Mouse (Mus musculus): ENCODE data around the gene Gm5169. TPM values are rescaled to one million over a fixed set of nuclear protein-coding genes. Genes with fewer than 3 reads are reported as not detected.
"Not testable (repeated sequence)": the region's sequence is repeated elsewhere in the genome, so short reads cannot be mapped to it uniquely, and the experiment has no call there.

Gene Gm5169
- total RNA-seq (2017), result not detected in 2 replicates

- not testable (repeated sequence) for ATAC-seq (ENCODE audit: extremely low read depth, insufficient number of reproducible peaks, low FRiP score, poor library complexity, severe bottlenecking)
These were observed at the start of gene Gm5169 for GRCm38 (mm10) chrX:25301355-25301754. Gene Gm5169, minus strand, starts transcription at chrX:25301455.

GRCm38 (mm10) chrX:25347424-25347823 is 46.2 kb upstream of the Gm5169 start:
- not testable (repeated sequence) for ATAC-seq (ENCODE audit: extremely low read depth, insufficient number of reproducible peaks, low FRiP score, poor library complexity, severe bottlenecking)

All from neutrophil, adult 5-6 weeks (primary cell).